Mouse (Mus musculus) erythroblast, embryonic 14.5 days (primary cell): Measurements from ENCODE around the gene Prpf6. TPM values are rescaled to one million over a fixed set of nuclear protein-coding genes. Genes with fewer than 3 reads are reported as not detected.

Experiments
- H3K27me3 ChIP-seq: 2 replicates; pipeline ENCODE4 v1.6.1; 2012; ENCODE audit warnings: inconsistent platforms; ENCODE audit not compliant: control insufficient read depth
- H3K36me3 ChIP-seq: 2 replicates; pipeline ENCODE4 v1.6.1; 2012; ENCODE audit warnings: mild to moderate bottlenecking, inconsistent platforms; ENCODE audit not compliant: control insufficient read depth
- H3K4me1 ChIP-seq: 2 replicates; pipeline ENCODE4 v1.6.1; 2012; ENCODE audit warnings: inconsistent platforms; ENCODE audit not compliant: control insufficient read depth
- H3K4me3 ChIP-seq: replicated peaks from 2 replicates; pipeline ENCODE3; 2012; ENCODE audit warnings: moderate library complexity, mild to moderate bottlenecking, inconsistent platforms
- H3K9me3 ChIP-seq: 2 replicates; pipeline ENCODE4 v1.6.1; 2012; ENCODE audit warnings: low read length, inconsistent platforms, mixed read lengths; ENCODE audit not compliant: control insufficient read depth
- GATA1 ChIP-seq: IDR thresholded peaks from 2 replicates; pipeline ENCODE4 v1.6.1; 2012; ENCODE audit warnings: low read length, inconsistent platforms, mixed read lengths
- TAL1 ChIP-seq: IDR thresholded peaks from 3 replicates; pipeline ENCODE4 v1.6.1; 2012; ENCODE audit warnings: low read length, inconsistent platforms, mixed read lengths
- polyA plus RNA-seq: library from polyadenylated mRNA; stranded (reverse); fragments of >175 nt; gene quantifications from 2 replicates; pipeline ENCODE4 v1.2.3, GENCODE M21; 2012

The Prpf6 gene
- polyA plus RNA-seq, 1 experiment: 1.4 TPM

DNA sequence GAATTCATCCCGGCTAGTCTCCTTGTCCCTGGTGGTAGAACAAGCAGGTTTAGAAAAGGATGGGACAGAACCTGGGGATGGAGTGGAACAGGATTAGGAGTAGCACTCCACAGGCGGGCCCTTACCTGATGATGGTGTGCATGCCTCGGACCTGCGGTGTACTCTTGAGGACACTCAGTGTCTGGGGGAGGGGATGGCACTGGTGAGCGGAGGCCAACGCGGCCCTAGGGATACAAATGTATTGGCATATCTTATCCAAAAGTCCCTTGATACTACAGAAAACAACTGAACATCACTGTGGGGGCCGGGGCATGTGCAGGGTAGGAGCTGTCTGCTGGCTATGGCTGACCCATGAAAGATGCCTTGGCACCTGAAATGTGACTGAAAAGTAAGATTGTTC is 21.3 kb upstream of the Prpf6 start:
- Histone ChIP-seq H3K4me1 (peaks cover 72% of the 10 kb centered on the region), H3K9me3 (no peaks in the 10 kb centered on the region), H3K4me3 (no peak overlapping the region), H3K36me3 (peaks cover 56% of the 10 kb centered on the region), H3K27me3 (no peaks in the 10 kb centered on the region)
- TF ChIP-seq TAL1 (no peak), GATA1 (no peak)

DNA sequence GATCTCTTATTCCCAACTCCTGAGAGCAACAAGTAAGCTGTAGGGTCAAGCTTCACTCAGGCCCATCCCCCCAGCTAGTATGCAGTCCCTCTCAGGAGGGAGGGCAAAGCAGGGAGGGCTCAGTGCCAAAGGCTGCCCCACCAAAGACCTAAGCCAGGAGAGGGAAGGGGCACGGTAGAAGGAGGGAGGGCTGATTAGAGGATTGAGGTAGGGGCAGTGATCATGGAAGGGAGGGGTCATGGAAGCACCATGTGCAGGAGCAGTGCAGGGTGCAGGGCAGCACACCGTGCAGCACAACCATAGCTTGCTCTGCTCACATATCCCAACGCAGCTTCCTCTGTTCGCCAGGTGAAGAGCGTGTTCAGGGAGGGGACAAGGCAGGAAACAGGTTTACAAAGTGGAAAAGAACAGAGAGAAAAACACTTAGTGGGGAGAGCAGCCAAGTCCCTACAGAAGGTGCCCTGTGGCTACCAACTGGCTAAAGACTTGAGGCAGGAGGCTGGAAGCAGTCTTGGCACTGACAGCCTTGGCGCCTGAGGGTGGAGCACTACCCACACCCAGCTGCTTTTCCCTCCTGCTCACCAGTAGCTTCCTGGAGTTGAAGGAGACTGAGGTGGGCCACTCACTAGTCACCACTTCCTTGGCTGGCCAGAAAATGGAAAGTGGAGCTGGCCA is 20.6 kb upstream of the Prpf6 start:
- TF ChIP-seq GATA1: no peak
- TF ChIP-seq TAL1: no peak
- peaks cover 78% of the 10 kb centered on the region for H3K4me1 ChIP-seq
- no peaks in the 10 kb centered on the region for H3K27me3 ChIP-seq
- H3K36me3 ChIP-seq: peaks cover 58% of the 10 kb centered on the region
- H3K4me3 ChIP-seq: no peak overlapping the region
- no peaks in the 10 kb centered on the region for H3K9me3 ChIP-seq

DNA sequence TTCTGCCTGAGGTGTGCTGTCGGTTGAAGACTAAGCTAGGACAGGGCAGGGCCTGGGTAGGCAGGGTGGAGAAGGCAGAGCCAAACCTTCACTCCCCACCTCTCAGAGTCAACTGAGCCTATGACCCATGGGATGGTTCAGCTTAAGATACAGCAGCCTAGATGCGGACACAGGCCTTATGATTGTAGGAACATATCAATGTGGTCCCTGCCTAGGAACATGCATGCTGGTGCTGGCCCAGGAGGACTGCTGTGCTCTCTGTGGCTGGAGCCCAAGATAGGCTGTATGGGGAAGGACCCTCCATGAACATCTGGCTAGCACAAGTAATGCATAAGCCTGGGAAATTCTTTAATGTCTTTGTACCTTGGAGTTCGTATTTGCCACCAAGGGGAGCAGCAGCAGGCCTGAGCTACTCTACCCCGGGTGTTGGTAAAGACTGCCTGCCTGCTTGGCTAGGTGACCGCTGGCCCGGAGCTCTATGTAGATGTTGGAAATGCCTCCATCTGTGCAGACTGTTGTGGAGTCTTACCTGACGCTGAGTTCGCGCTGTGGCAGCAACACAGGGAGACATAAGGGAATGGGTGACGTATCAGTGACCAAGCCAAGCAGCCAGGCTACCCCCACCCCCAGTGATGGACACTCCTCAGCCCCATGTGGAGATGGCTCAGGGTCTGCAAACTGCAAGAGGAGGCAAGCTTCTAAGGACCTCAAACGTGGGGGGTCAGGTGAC is 19.6 kb upstream of the Prpf6 start:
- no peak overlapping the region for H3K4me3 ChIP-seq
- H3K36me3 ChIP-seq: peaks cover 58% of the 10 kb centered on the region
- peaks cover 88% of the 10 kb centered on the region for H3K4me1 ChIP-seq
- H3K27me3 ChIP-seq: no peaks in the 10 kb centered on the region
- no peaks in the 10 kb centered on the region for H3K9me3 ChIP-seq
- no peak for TF ChIP-seq TAL1
- no peak for TF ChIP-seq GATA1

DNA sequence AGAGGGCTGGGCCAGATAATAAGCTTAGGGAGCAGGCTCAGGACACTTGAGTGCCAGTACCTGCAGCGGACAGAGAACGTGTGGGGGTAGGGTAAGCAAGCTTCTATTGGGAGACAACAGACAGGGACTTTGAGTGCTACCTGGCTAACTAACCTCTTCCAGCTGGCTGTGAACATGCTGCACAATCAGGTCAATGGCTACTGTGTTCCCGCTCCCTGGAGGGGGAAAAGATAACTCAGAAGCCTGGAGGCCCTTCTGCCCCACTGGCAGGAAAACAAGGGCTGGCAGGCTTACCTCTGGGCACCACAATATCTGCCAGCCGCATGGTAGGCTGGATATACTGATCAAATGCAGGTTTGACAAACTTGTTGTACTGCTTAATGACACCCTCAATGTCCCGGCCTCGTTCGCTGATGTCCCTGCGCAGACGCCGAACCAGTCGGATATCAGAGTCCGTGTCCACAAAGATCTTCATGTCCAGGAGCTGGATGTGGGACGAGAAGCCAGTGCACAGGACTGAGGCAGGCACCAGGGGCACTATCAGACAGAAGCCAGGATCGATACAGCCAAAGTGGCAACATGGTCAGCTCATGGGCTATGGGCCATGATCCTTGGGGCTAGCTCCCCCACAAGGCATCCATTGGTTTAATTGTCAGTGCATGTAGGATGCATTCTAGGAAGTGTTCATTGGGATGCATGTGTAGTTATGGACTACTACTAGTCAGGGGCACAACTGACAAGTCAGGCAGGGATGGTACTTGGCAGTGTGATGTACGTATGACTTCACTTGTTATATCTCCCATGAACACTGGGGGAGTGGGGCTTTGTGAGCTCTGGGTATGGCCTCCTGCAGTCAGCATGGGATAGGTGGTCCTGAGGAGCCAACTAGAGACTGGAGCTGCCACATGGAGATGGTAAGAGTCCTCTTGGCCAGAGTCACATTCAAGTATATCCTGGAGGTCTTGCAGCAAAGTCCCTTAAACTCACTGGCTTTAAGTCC is 18.4 kb upstream of the Prpf6 start:
- Histone ChIP-seq H3K4me1 (peaks cover 95% of the 10 kb centered on the region), H3K9me3 (no peaks in the 10 kb centered on the region), H3K36me3 (peaks cover 58% of the 10 kb centered on the region), H3K4me3 (no peak overlapping the region), H3K27me3 (no peaks in the 10 kb centered on the region)
- TF ChIP-seq TAL1 (no peak), GATA1 (no peak)

DNA sequence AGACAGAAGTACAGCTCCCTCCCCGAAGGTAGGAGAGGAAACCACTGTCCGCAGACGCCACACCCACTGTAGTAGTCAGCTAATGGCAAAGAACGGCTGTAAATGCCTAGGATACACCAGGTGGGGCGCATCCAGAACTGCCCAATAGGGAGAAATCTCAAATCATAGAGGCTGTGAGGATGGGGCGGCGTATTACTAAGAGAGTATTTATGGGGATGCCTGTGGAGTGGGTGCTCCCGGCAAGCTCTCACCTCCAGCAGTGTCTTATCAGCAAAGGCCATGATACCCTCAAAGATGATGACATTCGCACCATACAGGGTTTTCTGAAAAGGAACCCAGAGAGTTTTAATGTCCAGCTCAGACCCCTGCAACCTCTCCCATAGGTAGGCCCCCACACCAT is 17.7 kb upstream of the Prpf6 start:
- H3K4me3 ChIP-seq: no peak overlapping the region
- H3K36me3 ChIP-seq: peaks cover 65% of the 10 kb centered on the region
- TF ChIP-seq TAL1 (no peak), GATA1 (no peak)
- no peaks in the 10 kb centered on the region for H3K9me3 ChIP-seq
- peaks cover 95% of the 10 kb centered on the region for H3K4me1 ChIP-seq
- no peaks in the 10 kb centered on the region for H3K27me3 ChIP-seq

DNA sequence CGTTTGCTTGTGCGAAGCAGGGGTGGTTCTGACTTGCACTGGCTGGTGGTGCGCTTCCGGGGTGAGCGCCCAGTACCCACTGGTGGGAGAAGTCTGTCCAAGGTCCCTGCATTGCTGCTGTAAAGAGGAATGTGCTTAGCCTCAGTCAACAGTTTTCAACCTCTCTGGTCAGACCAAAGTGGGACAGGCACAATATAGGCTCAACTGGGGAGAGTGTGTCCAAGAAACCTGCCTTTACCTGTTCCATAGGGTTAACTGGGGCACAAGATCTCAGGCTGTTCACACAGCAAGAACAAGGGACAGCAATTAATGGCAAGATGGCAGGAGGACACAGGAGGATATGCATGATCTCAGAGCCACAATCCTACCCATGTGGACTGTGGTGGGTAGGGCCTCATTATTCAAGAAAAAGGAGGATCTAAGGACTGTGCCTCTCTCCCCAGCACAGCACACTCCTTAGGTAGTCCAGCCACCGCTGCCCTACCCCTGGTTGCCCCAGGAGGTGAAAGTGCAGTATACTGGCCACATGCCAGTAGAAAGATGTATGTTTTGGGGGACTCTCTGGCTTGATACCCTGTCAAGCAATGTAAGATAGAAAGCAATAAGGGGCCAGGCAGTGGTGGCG is 16.6 kb upstream of the Prpf6 start:
- no peak for TF ChIP-seq TAL1
- no peak for TF ChIP-seq GATA1
- Histone ChIP-seq H3K4me1 (peaks cover 96% of the 10 kb centered on the region), H3K36me3 (peaks cover 62% of the 10 kb centered on the region), H3K4me3 (no peak overlapping the region), H3K9me3 (no peaks in the 10 kb centered on the region), H3K27me3 (no peaks in the 10 kb centered on the region)

DNA sequence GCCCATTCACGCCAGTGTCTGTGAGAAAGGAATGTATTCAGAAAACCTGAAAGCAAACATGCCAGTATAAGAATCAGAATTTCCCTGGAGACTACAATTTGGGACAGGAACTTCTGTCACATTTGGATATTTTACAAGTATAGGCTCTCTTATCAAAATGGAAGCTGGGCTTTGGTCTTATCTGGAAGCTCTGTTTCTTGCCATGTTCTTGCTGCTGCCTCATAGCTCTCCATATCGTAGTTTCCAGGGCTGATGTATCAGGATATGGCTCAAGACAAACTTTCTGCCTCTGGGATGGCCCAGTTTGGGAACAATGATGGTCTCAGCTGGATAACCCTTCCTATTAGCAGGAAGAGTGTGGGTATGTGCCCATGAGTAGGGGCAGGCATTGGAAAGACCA is 15.1 kb upstream of the Prpf6 start:
- H3K9me3 ChIP-seq: no peaks in the 10 kb centered on the region
- H3K36me3 ChIP-seq: peaks cover 53% of the 10 kb centered on the region
- peaks cover 96% of the 10 kb centered on the region for H3K4me1 ChIP-seq
- TF ChIP-seq TAL1 (no peak), GATA1 (no peak)
- H3K27me3 ChIP-seq: no peaks in the 10 kb centered on the region
- no peak overlapping the region for H3K4me3 ChIP-seq

DNA sequence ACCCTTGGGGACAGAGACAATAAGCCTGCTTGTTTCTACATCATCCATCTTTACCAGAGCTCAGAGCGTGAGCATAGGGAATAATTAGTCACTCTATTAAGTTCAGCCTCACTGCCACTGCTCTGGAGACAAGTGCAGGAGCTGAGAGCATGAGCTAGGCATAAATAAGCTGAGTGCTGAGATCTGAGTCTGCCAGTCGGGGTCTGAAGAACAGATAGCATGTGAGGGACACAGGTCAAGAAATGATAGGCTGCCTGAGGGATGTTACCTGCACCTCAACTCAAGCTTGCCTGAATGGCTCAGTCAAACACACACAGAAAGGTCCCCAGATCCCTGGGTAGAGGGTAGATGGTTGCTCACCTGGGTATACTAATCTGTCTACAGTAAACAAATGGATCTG is 14.5 kb upstream of the Prpf6 start:
- no peak overlapping the region for H3K4me3 ChIP-seq
- peaks cover 48% of the 10 kb centered on the region for H3K36me3 ChIP-seq
- peaks cover 96% of the 10 kb centered on the region for H3K4me1 ChIP-seq
- no peak for TF ChIP-seq TAL1
- TF ChIP-seq GATA1: no peak
- no peaks in the 10 kb centered on the region for H3K27me3 ChIP-seq
- H3K9me3 ChIP-seq: no peaks in the 10 kb centered on the region
